Mouse (Mus musculus) testis, adult 2 months (tissue): ENCODE data around the gene Psrc1. TPM values are rescaled to one million over a fixed set of nuclear protein-coding genes. Genes with fewer than 3 reads are reported as not detected.

Source experiments
- H3K27ac ChIP-seq: fragments of 200-500 bp; 2 replicates; pipeline ENCODE4 v1.5.1; 2012; ENCODE audit warnings: low read depth, low read length; ENCODE audit not compliant: control insufficient read depth, insufficient read depth
- H3K27me3 ChIP-seq: fragments of 200-500 bp; 2 replicates; pipeline ENCODE4 v1.6.1; 2012; ENCODE audit warnings: mild to moderate bottlenecking, low read length, moderate library complexity; ENCODE audit not compliant: control insufficient read depth, insufficient read depth
- H3K36me3 ChIP-seq: fragments of 200-500 bp; 2 replicates; pipeline ENCODE4 v1.6.1; 2012; ENCODE audit warnings: mild to moderate bottlenecking, low read length; ENCODE audit not compliant: control insufficient read depth, insufficient read depth
- H3K4me1 ChIP-seq: fragments of 200-500 bp; 2 replicates; pipeline ENCODE4 v1.6.1; 2012; ENCODE audit warnings: low read length; ENCODE audit not compliant: control insufficient read depth, insufficient read depth
- H3K4me3 ChIP-seq: fragments of 200-500 bp; 2 replicates; pipeline ENCODE4 v1.5.1; 2012; ENCODE audit warnings: low read depth, mild to moderate bottlenecking, low read length, moderate library complexity, mixed read lengths; ENCODE audit not compliant: control insufficient read depth
- CTCF ChIP-seq: fragments of 200-500 bp; IDR thresholded peaks from 2 replicates; pipeline ENCODE4 v1.5.1; 2012; ENCODE audit warnings: low read depth, mild to moderate bottlenecking, inconsistent platforms, low read length, moderate library complexity; ENCODE audit not compliant: control insufficient read depth, insufficient read depth, insufficient replicate concordance
- POLR2A ChIP-seq: fragments of 200-500 bp; IDR thresholded peaks from 2 replicates; pipeline ENCODE4 v1.6.1; 2012; ENCODE audit warnings: low read depth, mild to moderate bottlenecking, inconsistent platforms, low read length, moderate library complexity; ENCODE audit not compliant: control insufficient read depth
- polyA plus RNA-seq: library from polyadenylated mRNA; depleted of rRNA; stranded (reverse); fragments of >200 nt; gene quantifications from 2 replicates; pipeline ENCODE4 v1.2.3, GENCODE M21; 2012

Psrc1 gene
- polyA plus RNA-seq, 1 experiment, result 1.1 TPM

DNA sequence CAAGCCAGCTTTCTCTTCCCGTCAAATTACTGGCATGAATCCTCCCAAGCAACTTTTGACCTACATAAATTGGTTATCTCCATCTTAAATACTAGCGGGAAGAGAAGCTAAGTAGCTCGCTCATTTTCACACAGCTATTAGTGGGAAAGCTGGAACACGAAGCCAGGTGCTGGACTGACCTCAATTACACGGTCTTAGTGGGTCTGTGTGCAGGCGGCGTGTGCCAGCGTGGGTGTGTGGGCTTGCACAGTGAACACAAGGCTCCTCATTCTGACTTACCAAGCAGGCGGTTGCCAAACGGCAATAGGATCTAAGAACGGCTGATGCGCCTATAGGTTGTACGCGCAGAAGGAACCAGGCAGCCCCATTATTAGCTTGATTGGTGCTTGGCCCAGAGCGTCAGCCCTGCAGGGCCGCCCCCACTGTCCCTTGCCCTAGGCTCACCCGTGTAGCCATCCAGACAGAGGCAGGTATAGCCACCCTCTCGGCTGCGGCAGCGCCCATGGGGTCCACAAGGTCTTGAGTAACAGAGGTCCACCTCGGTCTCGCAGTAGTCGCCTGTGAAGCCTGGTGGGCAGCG, 22.8 kb downstream of the Psrc1 start:
- H3K27me3 ChIP-seq, result no peaks in the 10 kb centered on the region
- no peak overlapping the region for H3K27ac ChIP-seq
- H3K4me1 ChIP-seq, result peaks cover 13% of the 10 kb centered on the region
- peak overlapping the region; percentile 68 for H3K4me3 ChIP-seq
- no peak for TF ChIP-seq CTCF
- TF ChIP-seq POLR2A, result 0 out of 2 replicates have a peak, but pooled peaks have one; percentile 0
- no peaks in the 10 kb centered on the region for H3K36me3 ChIP-seq

DNA sequence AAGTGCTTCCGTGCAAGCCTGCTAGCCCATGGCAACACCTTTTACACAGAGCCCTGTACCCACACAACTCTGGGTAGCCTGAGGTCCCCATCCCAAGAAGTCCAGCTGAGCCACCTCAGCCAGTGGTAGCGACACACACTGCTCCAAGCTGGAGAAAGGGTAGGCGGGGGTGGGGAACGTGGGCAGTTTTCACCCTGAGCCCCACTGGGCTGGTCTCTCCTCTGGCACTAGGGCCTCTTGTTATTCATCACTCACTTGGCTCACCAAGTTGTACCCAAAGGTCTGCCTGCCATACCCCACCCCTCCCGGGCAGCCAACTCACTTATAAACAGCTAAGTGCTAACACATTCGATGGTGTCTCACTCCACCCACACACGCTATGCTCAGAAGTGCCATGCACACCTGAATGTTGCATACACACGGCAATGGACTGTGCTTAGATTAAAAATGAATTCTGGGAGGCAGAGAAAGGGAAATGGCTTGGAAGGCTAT, 24.9 kb downstream of the Psrc1 start:
- H3K4me1 ChIP-seq, result peaks cover 13% of the 10 kb centered on the region
- TF ChIP-seq POLR2A (no peak), CTCF (no peak)
- H3K27me3 ChIP-seq, result no peaks in the 10 kb centered on the region
- H3K4me3 ChIP-seq, result no peak overlapping the region
- no peaks in the 10 kb centered on the region for H3K36me3 ChIP-seq
- no peak overlapping the region for H3K27ac ChIP-seq

DNA sequence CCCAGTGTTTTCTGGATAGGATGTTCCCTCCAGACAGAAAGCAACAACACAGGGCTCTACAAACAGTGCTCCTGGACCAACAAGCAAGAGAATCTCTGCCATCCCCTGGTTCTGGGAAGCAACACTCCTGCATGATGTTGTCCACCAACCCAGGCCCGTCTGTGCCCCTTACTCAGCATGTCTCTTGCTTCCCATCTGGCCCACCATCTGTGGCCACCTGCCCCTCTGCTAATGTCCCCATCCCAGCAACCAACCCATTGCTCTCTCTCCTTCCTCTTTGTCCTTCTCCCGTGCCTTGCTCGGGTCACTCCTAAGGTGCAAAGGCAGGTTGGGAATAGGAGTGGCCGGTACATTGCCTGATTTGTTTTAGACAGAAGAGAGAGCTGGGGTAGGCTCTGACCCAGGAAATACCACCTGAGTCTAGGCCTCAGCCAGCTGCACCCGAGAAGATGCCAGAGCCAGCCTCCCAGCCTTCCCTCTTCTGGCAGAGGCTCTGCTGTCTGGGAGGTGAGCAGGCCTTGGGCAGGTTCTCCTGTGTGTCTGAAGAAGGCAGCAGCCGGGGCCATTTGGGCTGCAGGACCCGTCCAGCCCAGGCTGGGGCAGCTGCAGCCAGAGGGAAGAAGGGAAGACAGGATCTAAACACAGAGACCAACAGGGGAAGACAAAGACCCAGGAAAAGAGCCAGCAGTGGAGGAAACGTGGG, 26.2 kb downstream of the Psrc1 start:
- no peak for TF ChIP-seq POLR2A
- no peak for TF ChIP-seq CTCF
- Histone ChIP-seq H3K4me1 (peaks cover 20% of the 10 kb centered on the region), H3K36me3 (no peaks in the 10 kb centered on the region), H3K4me3 (no peak overlapping the region), H3K27ac (no peak overlapping the region), H3K27me3 (no peaks in the 10 kb centered on the region)

DNA sequence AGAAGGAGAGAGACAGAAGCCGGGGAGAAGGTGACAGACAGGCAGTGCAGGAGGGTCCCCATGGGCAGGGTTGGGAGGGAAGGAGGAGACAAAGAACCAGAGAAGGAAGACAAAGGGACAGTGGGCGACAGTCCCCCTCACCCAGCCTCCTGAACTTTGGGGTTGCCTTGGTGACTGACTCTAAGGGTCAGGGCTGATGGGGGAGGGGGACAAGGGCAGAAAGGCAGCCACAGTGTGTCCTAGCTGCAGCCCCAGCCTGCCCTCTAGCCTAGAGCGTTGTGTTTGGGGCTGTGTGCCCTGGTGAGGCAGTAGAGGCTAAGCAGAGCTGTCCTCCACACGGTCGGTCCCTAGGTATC, 26.7 kb downstream of the Psrc1 start:
- TF ChIP-seq POLR2A, result no peak
- no peak for TF ChIP-seq CTCF
- H3K4me3 ChIP-seq, result no peak overlapping the region
- H3K27ac ChIP-seq, result no peak overlapping the region
- H3K27me3 ChIP-seq, result no peaks in the 10 kb centered on the region
- H3K4me1 ChIP-seq, result peaks cover 23% of the 10 kb centered on the region
- H3K36me3 ChIP-seq, result no peaks in the 10 kb centered on the region

DNA sequence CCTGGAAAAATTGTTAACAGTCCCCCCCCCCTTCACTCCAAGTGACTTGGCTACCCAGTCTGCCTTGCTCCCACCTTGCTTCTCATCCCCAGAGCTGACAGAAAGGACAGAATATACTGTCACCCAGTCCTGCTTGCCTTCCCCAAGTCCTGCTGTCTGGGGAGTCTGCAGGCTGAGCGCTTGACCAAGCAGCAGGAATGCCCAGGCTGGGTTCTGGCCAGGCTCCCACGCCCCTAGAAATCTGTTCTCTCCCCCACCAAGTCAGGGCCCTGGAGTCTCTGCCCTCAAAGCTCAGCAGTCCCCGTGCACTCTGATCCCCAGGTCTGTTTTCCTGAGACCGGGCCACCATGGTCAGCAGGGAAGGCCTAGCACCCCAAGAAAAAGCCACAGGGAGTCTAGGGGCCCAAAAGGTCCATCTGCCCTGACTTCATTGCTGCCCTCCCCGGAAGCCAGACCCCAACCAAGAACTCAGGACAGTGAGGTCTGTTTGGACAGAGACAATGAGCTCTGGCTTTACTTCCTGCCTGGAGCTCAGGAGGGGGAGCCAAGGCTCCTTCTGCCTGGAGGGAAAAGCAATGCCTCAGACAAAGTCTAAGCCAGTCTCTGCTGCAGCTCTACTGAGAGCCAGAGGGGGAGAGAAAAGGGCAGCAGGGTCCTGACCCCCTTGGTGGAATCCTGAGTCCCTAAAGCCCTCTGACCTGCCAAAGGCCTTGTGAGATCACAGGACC, 27.6 kb downstream of the Psrc1 start:
- no peak overlapping the region for H3K4me3 ChIP-seq

DNA sequence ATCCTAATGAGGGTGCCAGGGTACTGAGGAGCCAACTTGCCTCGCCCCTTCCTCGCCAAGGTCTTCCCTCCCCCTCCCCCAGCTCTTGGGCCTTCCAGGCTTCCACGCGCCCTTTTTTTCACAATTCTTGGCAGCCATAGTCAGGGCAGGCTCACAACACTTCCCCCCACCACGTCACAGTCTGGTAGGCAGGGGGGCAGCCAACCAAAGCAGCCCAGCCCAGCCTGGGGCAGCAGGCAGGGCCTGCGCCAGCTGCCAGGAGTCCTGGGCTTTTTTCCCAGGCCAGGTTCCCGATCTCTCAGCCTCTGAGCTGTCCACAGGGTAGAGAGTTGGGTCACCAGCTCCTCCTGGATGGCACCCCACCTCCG, 28.1 kb downstream of the Psrc1 start:
- no peak for TF ChIP-seq CTCF
- Histone ChIP-seq H3K36me3 (no peaks in the 10 kb centered on the region), H3K27ac (no peak overlapping the region), H3K4me3 (no peak overlapping the region), H3K27me3 (no peaks in the 10 kb centered on the region), H3K4me1 (peaks cover 26% of the 10 kb centered on the region)

More for the DNA sequence above, 27.6 kb downstream of the Psrc1 start:
- TF ChIP-seq CTCF, result no peak
- TF ChIP-seq POLR2A, result no peak
- no peaks in the 10 kb centered on the region for H3K36me3 ChIP-seq
- no peaks in the 10 kb centered on the region for H3K27me3 ChIP-seq
- peaks cover 27% of the 10 kb centered on the region for H3K4me1 ChIP-seq
- no peak overlapping the region for H3K27ac ChIP-seq

DNA sequence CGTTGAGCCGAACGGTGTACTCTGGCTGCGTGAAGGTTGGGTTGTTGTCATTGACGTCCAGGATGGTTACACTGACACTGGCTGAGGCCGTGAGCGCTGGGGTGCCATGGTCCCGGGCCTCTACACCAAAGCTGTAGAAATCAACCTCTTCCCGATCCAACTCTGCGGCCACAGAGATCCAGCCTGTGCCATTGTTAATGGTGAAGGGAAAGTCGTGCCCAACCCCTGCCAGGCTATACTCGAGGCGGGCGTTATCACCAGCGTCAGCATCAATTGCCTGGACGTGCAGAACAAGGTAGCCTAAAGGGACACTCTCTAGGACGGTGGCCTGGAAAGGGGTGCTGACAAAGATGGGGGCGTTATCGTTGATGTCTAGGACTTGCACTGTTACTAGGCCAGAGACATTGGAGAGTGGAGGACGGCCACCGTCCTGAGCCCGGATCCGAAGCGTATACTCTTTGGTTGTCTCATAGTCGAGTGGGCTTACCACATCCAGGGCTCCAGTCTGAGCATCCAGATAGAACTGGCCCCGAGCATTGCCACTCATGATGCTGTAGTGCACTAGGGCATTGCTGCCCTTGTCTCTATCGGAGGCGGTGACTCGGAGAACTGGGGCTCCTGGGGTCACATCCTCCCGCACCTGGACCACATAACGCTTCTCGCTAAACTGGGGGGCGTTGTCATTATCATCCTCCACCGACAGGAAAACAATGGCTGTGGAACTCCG, 30.2 kb downstream of the Psrc1 start:
- H3K36me3 ChIP-seq, result no peaks in the 10 kb centered on the region
- TF ChIP-seq POLR2A (no peak; the same call in 1 of the 2 replicates), CTCF (no peak)

More for the DNA sequence above, 30.2 kb downstream of the Psrc1 start:
- Histone ChIP-seq H3K4me1 (peaks cover 21% of the 10 kb centered on the region), H3K4me3 (no peak overlapping the region), H3K27me3 (no peaks in the 10 kb centered on the region), H3K27ac (no peak overlapping the region)
